Mouse (Mus musculus): ENCODE measurements at regions not wholly inside any gene's neighbourhood (a gene's known extent, or its start where the extent isn't known, plus 50 kb on each side); places are given as distances from the start of the nearest gene placed in this dataset.

DNA sequence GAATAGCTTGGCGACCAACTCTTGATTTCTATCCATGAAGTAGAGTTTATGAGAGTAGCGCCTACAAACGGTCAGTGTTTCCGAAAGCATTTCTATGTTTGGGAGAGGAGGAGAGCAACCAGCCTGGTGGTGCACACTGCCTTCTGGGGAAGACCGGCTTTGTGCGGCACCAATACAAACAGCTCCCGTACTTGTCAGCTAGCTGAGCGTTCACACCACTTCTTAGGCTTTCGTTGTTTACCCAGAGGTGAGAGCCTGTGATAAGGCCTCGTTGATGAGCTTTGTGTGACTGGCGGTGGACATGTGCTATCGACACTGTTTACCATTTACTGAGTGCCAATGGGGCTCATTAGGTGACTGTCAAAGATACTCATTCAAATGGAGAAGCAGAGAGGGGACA, 162.0 kb downstream of the Chic2 start:
- no peak for ATAC-seq (replicated peaks; ENCODE audit: low FRiP score)
- WGBS: 53% methylated on average over 12 of the region's 12 CpGs
- H3K9me3 ChIP-seq (replicated peaks): no peaks in the 10 kb centered on the region
- H3K27me3 ChIP-seq: no peaks in the 10 kb centered on the region
- peaks cover 5% of the 10 kb centered on the region; the same call in 1 of the 2 replicates for H3K4me1 ChIP-seq
- no peak overlapping the region for H3K4me3 ChIP-seq (replicated peaks)
- H3K4me2 ChIP-seq: no peak overlapping the region
- no peaks in the 10 kb centered on the region for H3K36me3 ChIP-seq
- no peak overlapping the region for H3K27ac ChIP-seq
- no peak overlapping the region for H3K9ac ChIP-seq

DNA sequence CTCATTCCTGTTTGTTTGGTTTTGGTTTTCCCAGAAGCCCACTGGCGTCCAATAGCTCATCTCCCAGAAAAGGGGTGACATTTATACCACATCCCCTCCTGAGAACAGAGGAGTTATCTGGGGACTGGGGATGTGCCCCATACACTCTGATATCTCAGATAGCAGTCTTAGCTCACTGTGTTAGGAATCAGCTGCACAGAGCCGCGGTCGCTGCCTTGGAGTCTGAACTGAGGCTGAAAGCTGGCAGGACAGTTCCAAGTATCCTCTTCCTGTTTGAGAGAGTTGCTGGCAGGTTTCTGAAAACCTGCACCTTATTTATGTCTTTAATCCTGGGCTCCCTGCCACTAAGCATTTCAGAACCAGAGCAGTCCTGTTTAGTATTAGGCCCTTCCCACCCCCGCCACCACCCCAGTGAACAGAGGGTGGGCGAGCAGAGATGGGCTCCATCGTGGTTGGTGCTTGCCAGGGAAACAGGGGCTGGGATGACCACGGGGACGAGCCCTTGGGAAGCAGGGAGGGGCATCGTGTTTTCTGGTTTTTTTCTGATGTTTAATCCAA, 163.8 kb downstream of the Chic2 start:
- no peaks in the 10 kb centered on the region for H3K27me3 ChIP-seq
- H3K36me3 ChIP-seq: no peaks in the 10 kb centered on the region
- H3K4me3 ChIP-seq (replicated peaks): no peak overlapping the region
- WGBS: 63% methylated on average over 10 of the region's 10 CpGs
- H3K4me2 ChIP-seq: no peak overlapping the region
- H3K27ac ChIP-seq: 0 out of 2 replicates have a peak overlapping the region, but pooled peaks have one; percentile 3
- H3K9ac ChIP-seq: no peak overlapping the region
- no peaks in the 10 kb centered on the region for H3K9me3 ChIP-seq (replicated peaks)
- H3K4me1 ChIP-seq: peaks cover 5% of the 10 kb centered on the region; the same call in 1 of the 2 replicates
- ATAC-seq (replicated peaks; ENCODE audit: low FRiP score): no peak

DNA sequence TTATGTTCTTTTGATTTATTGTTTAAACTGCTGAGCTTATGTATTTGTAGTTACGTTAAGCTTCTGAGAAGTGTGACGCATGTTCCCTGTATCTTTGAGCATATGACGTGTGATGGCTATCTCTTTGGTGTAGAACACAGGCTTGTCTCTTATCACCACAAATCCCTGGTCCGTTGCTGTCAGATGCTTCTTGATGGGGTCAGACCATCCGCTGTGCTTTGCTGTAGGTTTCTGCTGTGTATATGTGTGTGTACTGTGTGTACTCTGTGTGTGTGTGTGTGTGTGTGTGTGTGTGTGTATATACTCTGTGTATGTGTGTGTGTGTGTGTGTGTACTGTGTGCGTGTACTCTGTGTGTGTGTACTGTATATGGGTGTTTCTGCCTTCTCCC, 164.5 kb downstream of the Chic2 start:
- H3K4me2 ChIP-seq: no peak overlapping the region
- H3K27ac ChIP-seq: no peak overlapping the region
- no peak overlapping the region for H3K4me3 ChIP-seq (replicated peaks)
- WGBS: 86% methylated on average over 6 of the region's 6 CpGs
- no peaks in the 10 kb centered on the region for H3K9me3 ChIP-seq (replicated peaks)
- H3K27me3 ChIP-seq: no peaks in the 10 kb centered on the region
- no peak for ATAC-seq (replicated peaks; ENCODE audit: low FRiP score)
- no peaks in the 10 kb centered on the region for H3K36me3 ChIP-seq
- H3K9ac ChIP-seq: no peak overlapping the region
- H3K4me1 ChIP-seq: peaks cover 6% of the 10 kb centered on the region; the same call in 1 of the 2 replicates

DNA sequence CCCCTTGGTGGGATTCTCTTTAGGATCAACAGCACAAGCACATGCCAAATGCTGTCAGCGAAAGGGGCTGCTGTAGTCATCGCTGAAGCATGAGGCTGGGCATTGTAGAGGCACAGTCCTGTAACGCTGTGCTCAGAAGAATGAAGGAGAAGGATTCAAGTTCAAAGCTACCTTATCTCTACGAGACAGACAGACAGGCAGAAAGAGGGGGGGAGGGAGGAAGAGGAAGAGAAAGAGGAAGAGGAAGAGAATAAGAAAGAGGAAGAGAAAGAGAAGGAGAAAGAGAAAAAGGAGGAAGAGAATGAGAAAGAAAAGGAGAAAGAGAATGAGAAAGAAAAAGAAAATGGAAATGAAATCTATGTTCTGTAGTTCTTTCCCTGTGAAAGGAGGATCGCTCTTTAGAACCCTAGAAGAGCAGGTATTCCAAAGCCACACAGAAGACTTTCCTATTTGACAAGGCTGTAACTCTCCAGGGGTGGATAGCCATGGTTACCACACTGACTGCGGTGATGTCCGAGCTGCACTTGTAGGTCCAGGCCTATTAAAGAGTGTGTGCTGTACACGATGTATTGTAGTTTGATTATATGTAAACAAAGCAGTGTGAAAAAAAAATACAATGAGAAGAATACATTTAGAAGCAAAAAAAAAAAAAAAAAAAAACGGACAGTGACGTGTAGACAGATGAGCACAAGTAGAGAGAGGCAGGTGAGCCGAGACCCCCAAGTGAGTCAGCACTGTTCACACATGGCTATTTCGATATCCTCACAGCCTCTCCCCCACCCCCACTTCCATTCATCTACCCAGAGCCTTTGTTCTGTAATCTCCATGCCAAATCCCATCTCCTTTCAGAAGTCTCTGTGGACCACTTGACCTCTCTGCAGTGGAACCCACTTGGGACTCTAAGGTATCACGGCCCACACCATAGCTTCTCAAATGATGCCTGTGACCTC, 165.2 kb downstream of the Chic2 start:
- H3K4me2 ChIP-seq: no peak overlapping the region
- no peak overlapping the region for H3K27ac ChIP-seq
- no peak overlapping the region for H3K4me3 ChIP-seq (replicated peaks)
- no peak overlapping the region for H3K9ac ChIP-seq
- no peaks in the 10 kb centered on the region for H3K36me3 ChIP-seq
- peaks cover 11% of the 10 kb centered on the region; the same call in 1 of the 2 replicates for H3K4me1 ChIP-seq
- H3K27me3 ChIP-seq: no peaks in the 10 kb centered on the region
- WGBS: 87% methylated on average over 13 of the region's 13 CpGs
- ATAC-seq (replicated peaks; ENCODE audit: low FRiP score): no peak
- H3K9me3 ChIP-seq (replicated peaks): no peaks in the 10 kb centered on the region

DNA sequence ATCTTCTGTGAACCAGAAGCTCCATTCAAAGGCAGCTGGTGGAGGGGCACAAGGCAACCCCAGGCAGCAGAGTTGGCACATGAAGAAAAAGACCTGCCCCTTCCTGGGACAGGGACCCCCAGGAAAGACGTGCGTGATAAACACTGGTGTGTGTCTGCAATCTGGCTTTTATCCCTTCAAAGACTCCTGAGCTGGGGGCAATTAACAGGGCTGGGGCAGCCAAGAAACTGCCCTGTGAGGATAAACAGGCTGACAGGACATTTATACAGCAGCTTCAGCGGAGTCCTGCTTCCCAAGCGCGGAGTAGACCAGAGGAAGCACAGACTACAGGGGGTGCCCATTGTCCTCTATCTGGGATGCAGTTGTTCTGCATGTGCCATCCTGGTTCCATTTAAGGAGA, 167.0 kb downstream of the Chic2 start:
- ATAC-seq (replicated peaks; ENCODE audit: low FRiP score): no peak
- Histone ChIP-seq H3K4me2 (no peak overlapping the region), H3K4me1 (peaks cover 11% of the 10 kb centered on the region; the same call in 1 of the 2 replicates)

DNA sequence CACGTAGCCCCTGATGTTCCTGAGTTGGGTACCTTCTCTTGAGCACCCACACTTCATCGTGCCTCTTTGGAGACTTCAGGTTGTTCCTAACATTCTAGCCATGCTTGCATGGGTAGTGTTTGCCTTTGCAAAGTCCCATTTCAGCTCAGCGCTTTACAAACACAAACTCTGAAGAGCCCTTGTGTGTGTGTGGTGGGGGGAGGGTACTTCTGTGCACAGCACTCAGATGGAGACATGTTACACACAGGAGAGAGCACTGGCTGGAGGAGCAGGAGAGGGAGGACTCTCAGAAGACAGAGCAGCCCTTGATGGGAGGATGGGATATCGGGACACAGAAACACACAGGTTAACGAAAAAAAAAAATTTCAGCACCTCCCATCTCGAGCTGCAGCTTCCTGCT, 167.4 kb downstream of the Chic2 start:
- no peak overlapping the region for H3K27ac ChIP-seq

More for the DNA sequence above, 167.0 kb downstream of the Chic2 start:
- no peaks in the 10 kb centered on the region for H3K36me3 ChIP-seq
- H3K27me3 ChIP-seq: no peaks in the 10 kb centered on the region
- H3K9ac ChIP-seq: no peak overlapping the region
- no peaks in the 10 kb centered on the region for H3K9me3 ChIP-seq (replicated peaks)
- H3K27ac ChIP-seq: no peak overlapping the region
- no peak overlapping the region for H3K4me3 ChIP-seq (replicated peaks)
- WGBS: 34% methylated on average over 5 of the region's 5 CpGs

DNA sequence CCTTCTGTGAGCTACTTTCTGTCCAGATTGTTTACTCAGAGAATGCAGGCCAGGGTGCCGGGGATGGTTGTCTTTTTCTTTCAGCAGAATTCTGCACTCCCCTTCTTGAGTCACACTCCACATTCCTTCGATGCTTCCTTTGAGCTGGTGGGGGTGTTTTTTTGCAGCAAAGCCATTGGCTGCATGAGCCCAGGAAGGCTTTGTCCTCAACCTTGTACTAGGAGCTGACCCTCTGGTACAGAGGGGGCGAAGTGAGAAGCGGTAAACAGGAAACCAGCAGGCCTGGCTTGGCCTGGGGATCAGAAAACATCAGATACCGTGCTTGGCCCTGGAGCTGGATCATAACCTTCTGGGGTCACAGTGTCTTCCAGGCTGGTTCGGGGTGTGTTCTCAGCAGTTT, 169.9 kb downstream of the Chic2 start:
- Histone ChIP-seq H3K4me2 (no peak overlapping the region), H3K9me3 (replicated peaks) (no peaks in the 10 kb centered on the region), H3K9ac (no peak overlapping the region), H3K27ac (no peak overlapping the region), H3K4me1 (peaks cover 6% of the 10 kb centered on the region; the same call in 1 of the 2 replicates), H3K36me3 (no peaks in the 10 kb centered on the region), H3K4me3 (replicated peaks) (no peak overlapping the region), H3K27me3 (no peaks in the 10 kb centered on the region)
- 21% methylated on average over 6 of the region's 6 CpGs for WGBS
- peak; percentile 46; the same call in 1 of the 2 replicates for ATAC-seq (replicated peaks; ENCODE audit: low FRiP score)

More for the DNA sequence above, 167.4 kb downstream of the Chic2 start:
- no peaks in the 10 kb centered on the region for H3K9me3 ChIP-seq (replicated peaks)
- H3K4me1 ChIP-seq: peaks cover 11% of the 10 kb centered on the region; the same call in 1 of the 2 replicates
- H3K4me3 ChIP-seq (replicated peaks): no peak overlapping the region
- WGBS: 57% methylated on average over 6 of the region's 6 CpGs
- ATAC-seq (replicated peaks; ENCODE audit: low FRiP score): no peak
- H3K27me3 ChIP-seq: no peaks in the 10 kb centered on the region
- no peak overlapping the region for H3K4me2 ChIP-seq
- H3K9ac ChIP-seq: no peak overlapping the region
- no peaks in the 10 kb centered on the region for H3K36me3 ChIP-seq

DNA sequence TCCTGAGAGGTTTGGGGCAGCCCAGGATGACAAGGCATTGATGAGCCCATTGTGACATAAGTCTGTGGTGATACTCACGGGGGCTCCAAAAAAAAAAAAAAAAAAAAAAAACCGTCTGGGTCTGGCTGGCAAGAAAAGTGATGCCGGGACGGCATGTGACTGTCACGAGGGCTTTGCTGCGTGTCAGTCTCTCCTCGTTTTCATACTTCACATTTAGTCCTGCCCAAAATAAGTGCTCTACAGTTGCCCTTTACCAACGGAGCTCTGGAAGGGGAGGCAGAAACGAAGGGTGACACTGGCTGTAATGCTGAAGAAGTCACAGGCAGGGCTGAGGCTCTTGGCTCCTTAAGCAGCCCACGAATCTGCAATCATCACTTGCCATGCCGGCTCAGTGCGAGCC, 167.9 kb upstream of the Lnx1 start:
- H3K9ac ChIP-seq: no peak overlapping the region
- no peak overlapping the region for H3K4me3 ChIP-seq (replicated peaks)
- no peak overlapping the region for H3K27ac ChIP-seq
- WGBS: 82% methylated on average over 12 of the region's 12 CpGs
- H3K4me2 ChIP-seq: no peak overlapping the region
- H3K36me3 ChIP-seq: no peaks in the 10 kb centered on the region
- peaks cover 6% of the 10 kb centered on the region; the same call in 1 of the 2 replicates for H3K4me1 ChIP-seq
- no peak for ATAC-seq (replicated peaks; ENCODE audit: low FRiP score)
- H3K27me3 ChIP-seq: no peaks in the 10 kb centered on the region
- H3K9me3 ChIP-seq (replicated peaks): no peaks in the 10 kb centered on the region

DNA sequence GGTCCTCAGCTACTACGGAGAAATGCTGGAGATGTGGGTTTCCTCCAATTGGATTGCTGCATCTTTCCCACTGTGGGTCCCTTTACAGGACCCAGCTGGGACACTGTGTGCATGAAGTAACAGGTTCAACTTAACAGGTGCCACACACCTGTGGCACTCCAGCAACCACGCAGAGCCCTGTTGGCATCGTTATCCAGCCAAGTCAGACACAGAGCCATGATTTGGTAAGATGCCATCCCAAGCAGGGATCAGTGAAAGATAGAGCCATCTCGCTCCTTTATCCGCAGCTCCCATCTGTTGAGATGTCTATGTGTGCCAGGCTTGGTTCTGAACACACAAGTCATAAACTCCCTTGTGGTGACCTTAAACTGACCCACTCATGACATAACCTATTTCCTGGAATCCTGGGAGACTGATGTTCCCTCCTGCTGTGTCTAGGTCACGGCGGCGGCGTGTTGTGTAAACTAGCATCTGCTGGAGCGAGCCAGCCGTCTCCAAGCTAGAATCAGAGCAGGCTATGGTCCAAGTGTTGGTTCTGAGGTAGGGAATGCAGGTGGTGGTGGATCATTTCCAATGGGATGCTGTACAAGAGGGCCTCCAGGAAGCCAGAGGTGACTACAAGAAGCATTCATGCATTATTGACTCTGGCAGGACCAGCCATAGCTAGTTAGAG, 164.5 kb upstream of the Lnx1 start:
- ATAC-seq (replicated peaks; ENCODE audit: low FRiP score): no peak
- Histone ChIP-seq H3K27me3 (no peaks in the 10 kb centered on the region), H3K9ac (no peak overlapping the region), H3K4me3 (replicated peaks) (no peak overlapping the region), H3K4me1 (peaks cover 3% of the 10 kb centered on the region; the same call in 1 of the 2 replicates), H3K27ac (no peak overlapping the region), H3K4me2 (no peak overlapping the region), H3K36me3 (no peaks in the 10 kb centered on the region), H3K9me3 (replicated peaks) (no peaks in the 10 kb centered on the region)
- WGBS: 90% methylated on average over 11 of the region's 11 CpGs

DNA sequence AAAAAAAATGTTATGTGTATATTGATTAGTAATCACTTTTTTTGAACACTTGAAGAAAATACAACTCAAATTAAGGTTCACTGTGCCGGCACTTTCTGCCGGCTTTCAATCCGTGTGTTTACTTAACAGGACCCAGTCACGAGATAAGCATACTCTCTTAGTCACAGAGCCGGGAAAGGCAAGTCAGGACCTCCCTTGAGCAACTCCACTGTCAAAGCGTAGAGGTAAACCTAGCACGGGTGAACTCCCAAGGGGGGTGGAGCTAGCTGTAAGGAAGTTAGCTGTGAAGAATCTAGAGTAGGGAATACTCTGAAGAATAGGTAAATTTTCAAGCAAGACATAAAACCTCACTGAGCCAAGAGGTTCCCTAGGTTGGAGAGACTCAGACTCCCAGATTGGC, 164.0 kb upstream of the Lnx1 start:
- Histone ChIP-seq H3K4me3 (replicated peaks) (no peak overlapping the region), H3K9ac (no peak overlapping the region), H3K9me3 (replicated peaks) (no peaks in the 10 kb centered on the region), H3K4me2 (no peak overlapping the region), H3K36me3 (no peaks in the 10 kb centered on the region), H3K27me3 (no peaks in the 10 kb centered on the region), H3K27ac (no peak overlapping the region), H3K4me1 (peaks cover 3% of the 10 kb centered on the region; the same call in 1 of the 2 replicates)
- WGBS: 25% methylated on average over 7 of the region's 7 CpGs
- no peak for ATAC-seq (replicated peaks; ENCODE audit: low FRiP score)

DNA sequence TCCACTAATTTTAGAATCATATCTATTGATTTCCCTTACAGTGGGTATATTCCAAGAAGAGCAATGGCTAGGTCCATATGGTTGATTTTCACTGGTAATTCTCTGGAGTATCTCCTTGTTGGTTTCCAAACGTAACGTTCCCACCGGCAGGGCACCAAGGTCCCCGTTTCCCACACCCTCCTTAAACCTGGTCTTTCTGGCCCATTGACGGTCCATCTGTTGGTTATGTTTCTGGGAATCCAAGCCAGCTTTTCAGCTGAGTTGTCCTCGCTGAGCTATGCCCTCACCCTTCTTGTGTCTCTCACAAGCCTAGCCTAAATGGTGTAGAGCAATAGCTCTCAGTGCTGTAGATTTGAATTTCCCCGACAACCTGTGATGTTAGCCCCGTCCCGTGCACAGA, 162.7 kb upstream of the Lnx1 start:
- H3K4me1 ChIP-seq: peaks cover 3% of the 10 kb centered on the region; the same call in 1 of the 2 replicates
- H3K27me3 ChIP-seq: no peaks in the 10 kb centered on the region
- ATAC-seq (replicated peaks; ENCODE audit: low FRiP score): no peak
- H3K36me3 ChIP-seq: no peaks in the 10 kb centered on the region
- H3K4me3 ChIP-seq (replicated peaks): no peak overlapping the region
- 91% methylated on average over 9 of the region's 9 CpGs for WGBS
- no peak overlapping the region for H3K9ac ChIP-seq
- no peak overlapping the region for H3K27ac ChIP-seq
- no peak overlapping the region for H3K4me2 ChIP-seq
- no peaks in the 10 kb centered on the region for H3K9me3 ChIP-seq (replicated peaks)

All from kidney, embryonic 15.5 days (tissue).